Mouse (Mus musculus) E14TG2a.4 (cell line): ENCODE results near the gene Morn1.

Experiments used
- CTCF ChIP-seq: conservative IDR thresholded peaks from 2 replicates; pipeline ENCODE4 v1.5.1; 2014; ENCODE audit warnings: low read length
- NANOG ChIP-seq: IDR thresholded peaks from 2 replicates; pipeline ENCODE4 v1.6.1; 2014; ENCODE audit warnings: borderline replicate concordance, low read length, mixed read lengths
- POU5F1 ChIP-seq: IDR thresholded peaks from 2 replicates; pipeline ENCODE4 v1.6.1; 2014; ENCODE audit warnings: low read length, borderline replicate concordance

DNA sequence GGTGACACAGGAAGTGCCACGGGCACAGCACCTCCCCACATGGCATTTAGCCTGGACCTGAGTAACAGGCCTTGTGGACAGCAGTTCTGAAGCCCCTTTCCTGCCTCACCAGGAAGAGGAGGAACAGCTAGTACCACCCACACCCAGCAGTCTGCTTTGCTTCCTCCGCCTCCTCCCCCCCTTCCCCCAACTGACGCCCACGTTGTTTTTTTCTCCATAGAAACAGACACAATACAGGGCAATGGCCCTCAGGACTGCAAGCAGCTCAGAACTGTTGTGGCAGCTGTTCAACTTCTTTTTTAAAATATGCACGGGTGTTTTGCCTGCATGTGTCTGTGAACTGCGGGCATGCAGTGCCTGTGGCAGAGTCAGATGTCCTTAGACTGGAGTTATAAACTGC lies 91.9 kb downstream of the Morn1 start:
- TF ChIP-seq CTCF: no peak
- no peak for TF ChIP-seq POU5F1
- TF ChIP-seq NANOG: no peak
